Mouse (Mus musculus): ENCODE measurements at regions not wholly inside any gene's neighbourhood (a gene's known extent, or its start where the extent isn't known, plus 50 kb on each side); places are given as distances from the start of the nearest gene placed in this dataset.

GRCm38 (mm10) chr10:19112459-19112858, 97.0 kb upstream of the Tnfaip3 start:
- TF ChIP-seq GATA1 (IDR thresholded peaks at IDR 0.05; ENCODE audit: borderline replicate concordance, low read length) (no peak), FLI1 (IDR thresholded peaks at IDR 0.05; ENCODE audit: low read length) (no peak)
